ENCODE assay signal across 21 mouse cellular contexts in genomic region chr15:28035601-28036000, GRCm38 (mm10). TPM values are rescaled to one million over a fixed set of nuclear protein-coding genes. Genes with fewer than 3 reads are reported as not detected.
A peak's percentile ranks its signal among the peaks of the same experiment; 100 is the strongest.
DNase-seq lines count a peak whose midpoint lies in the region; TF ChIP-seq lines count a peak whose summit lies in the region.
"Had no signal": no experiment of that assay in that cellular context is flagged by ENCODE, and none has a peak within 500 bp of the region (broad histone marks: within the 10 kb centered on the region; RNA-seq: fewer than 3 reads in every experiment).

No protein-coding gene starts in this region.

- no peaks in the 10 kb centered on the region for H3K4me1 ChIP-seq in cerebellum, adult 2 months (ENCODE audit: control insufficient read depth, insufficient read depth, low read length)
- H3K4me1 ChIP-seq: forebrain, embryonic 10.5 days; heart, embryonic 10.5 days; heart, embryonic 13.5 days; hindbrain, embryonic 12.5 days; hindbrain, embryonic 15.5 days had no signal

- H3K4me3 ChIP-seq in cerebellum, adult 2 months (replicated peaks; ENCODE audit: insufficient read depth, low read depth, low read length) = no peak overlapping the region
- H3K4me3 ChIP-seq: forebrain, embryonic 10.5 days; forebrain, embryonic 13.5 days; heart, adult 2 months; heart, embryonic 10.5 days; heart, embryonic 13.5 days; hindbrain, embryonic 12.5 days; hindbrain, embryonic 15.5 days had no signal

- intact Hi-C loops in heart, postnatal 14 days (cut with DNase I) = no loop called here

- no peaks in the 10 kb centered on the region; the same call in 1 of the 2 replicates for H3K27me3 ChIP-seq in cerebellum, adult 2 months (ENCODE audit: control insufficient read depth, insufficient read depth, low read length)
- H3K27me3 ChIP-seq: CH12.LX; forebrain, embryonic 13.5 days; hindbrain, embryonic 12.5 days; hindbrain, embryonic 15.5 days; Patski had no signal

- WGBS in cerebellum, adult 2 months = 43% methylated on average over 10 of the region's 10 CpGs

- TF ChIP-seq CTCF in cerebellum, adult 2 months (IDR thresholded peaks at IDR 0.05; ENCODE audit: borderline replicate concordance, insufficient read depth, low read depth, low read length) = no peak

- H3K27ac ChIP-seq in cerebellum, adult 2 months (ENCODE audit: insufficient read depth, low read length) = no peak overlapping the region
- H3K27ac ChIP-seq: forebrain, embryonic 10.5 days; forebrain, embryonic 13.5 days; heart, adult 2 months; heart, embryonic 10.5 days; heart, embryonic 13.5 days; hindbrain, embryonic 12.5 days; hindbrain, embryonic 15.5 days had no signal

- DNase-seq in cerebellum, adult 2 months = peak; percentile 41 to 59
- no peak for DNase-seq in cerebellum, adult 9-11 months
- DNase-seq in cerebellum, postnatal 14 days = peak; percentile 66 to 68
- DNase-seq in cerebellum, postnatal 4 days (ENCODE audit: low spot score in 2 of 2) = no peak
- peak; percentile 30 for DNase-seq in heart, adult 11 months
- no peak for DNase-seq in heart, postnatal 14 days
- DNase-seq: adrenal gland, postnatal 10 days; adrenal gland, postnatal 36 days; B cell, adult 2 months; gastrocnemius, postnatal 14 days; heart, adult 2 months; kidney, adult 2 months had no signal

- no peak for TF ChIP-seq POLR2A in cerebellum, adult 2 months (IDR thresholded peaks at IDR 0.05; ENCODE audit: borderline replicate concordance, insufficient read depth, low read length)

RNA-seq across cellular contexts. Expression of gene Trio, which starts 10.0 kb away (rescaled TPM):
- polyA plus RNA-seq in cerebellum, adult 2 months (2012; rRNA removed) = 187 and 207 TPM in 2 replicates
- 10 to 100 TPM; 59.0 to 60.3 TPM for total RNA-seq in heart, postnatal 14 days (2021)
- polyA plus RNA-seq: G1E had no signal

Comparison
In these comparisons a context has a peak if more than half of its experiments do, and no peak if none do; other contexts are left out.
1. DNase-seq: peak in cerebellum, adult 2 months (2 of 2), cerebellum, postnatal 14 days (2 of 2) and heart, adult 11 months (single experiment); none in cerebellum, adult 9-11 months (single experiment), cerebellum, postnatal 4 days (0 of 2) and heart, postnatal 14 days (0 of 2).